Mouse (Mus musculus): ENCODE data around the gene Col1a2.

Col1a2 gene

DNA sequence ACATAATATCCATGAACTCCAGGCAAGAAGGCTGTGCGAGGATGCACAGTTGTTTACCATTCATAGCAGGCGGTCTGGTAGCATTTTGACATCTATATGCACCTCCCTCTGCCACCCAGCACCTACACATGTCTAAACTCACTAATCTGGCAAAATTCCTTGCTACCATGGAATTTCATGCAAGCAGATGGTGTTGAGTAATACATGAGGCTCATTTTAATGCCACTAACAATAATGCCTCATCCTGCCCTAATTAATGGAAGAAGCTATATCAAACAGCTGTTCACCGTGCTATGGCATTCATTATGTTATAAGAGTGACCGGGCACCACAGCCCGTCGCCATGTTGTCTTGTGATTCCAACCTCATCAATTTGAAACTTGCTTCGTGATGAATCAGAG lies 23.8 kb downstream of the Col1a2 start:
- DNase-seq = no peak

DNA sequence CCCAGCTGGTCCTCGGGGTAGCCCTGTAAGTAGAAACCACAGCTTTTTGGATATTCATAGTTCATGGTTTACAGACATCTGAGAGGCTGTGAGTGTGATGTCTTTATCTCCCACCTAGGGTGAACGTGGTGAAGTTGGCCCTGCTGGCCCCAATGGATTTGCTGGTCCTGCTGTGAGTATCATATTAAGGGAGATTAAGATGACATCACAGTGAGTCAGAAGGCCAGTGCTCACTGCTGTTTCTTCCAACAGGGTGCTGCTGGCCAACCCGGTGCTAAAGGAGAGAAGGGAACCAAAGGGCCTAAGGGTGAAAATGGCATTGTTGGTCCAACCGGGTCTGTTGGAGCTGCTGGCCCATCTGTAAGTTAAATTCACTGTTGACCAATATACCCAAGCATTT lies 26.4 kb downstream of the Col1a2 start:
- DNase-seq = no peak

DNA sequence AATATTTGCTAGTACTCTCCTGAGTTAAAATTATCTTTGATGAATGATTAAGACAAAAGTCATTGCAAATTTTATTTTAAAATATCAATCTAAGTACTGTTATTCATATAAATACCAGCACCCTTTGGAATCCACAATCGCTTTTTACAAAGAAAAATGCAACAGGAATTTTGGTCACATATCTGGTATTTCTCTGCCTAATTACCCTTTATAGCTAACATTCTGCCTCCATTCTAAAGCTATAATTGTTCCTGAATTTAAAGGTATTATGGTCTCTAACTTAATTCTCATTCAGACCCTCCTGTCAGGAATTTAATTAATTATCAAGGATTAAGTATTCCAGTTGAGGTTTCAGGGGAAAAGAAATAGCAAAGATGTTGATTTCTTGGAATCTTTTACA lies 28.3 kb downstream of the Col1a2 start:
- DNase-seq = no peak

DNA sequence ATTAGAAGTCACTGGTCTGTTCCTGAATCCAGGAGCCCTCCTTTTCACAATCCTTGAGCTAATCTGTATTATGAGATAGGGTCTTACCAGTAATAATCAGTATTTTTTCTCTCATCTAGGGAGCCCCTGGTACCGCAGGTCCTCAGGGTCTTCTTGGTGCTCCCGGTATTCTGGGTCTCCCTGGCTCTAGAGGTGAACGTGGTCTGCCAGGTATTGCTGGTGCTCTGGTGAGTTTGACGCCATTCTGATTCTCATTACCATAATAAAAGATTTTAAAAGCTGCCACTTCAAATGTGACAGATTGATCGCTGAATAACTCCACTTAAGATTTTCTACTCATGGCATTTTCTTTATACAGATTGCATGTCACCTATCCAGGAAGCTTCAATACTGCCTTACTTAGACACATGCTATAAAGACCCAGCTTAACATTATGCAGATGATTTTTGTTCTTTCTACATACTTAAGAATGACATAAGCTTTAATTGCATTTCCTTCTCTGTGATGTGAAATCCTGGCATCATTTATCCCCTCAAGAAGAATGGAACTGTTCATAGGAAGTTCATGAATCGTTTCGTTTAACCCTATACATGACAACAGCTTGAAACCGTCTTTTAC lies 30.0 kb downstream of the Col1a2 start:
- DNase-seq = no peak

DNA sequence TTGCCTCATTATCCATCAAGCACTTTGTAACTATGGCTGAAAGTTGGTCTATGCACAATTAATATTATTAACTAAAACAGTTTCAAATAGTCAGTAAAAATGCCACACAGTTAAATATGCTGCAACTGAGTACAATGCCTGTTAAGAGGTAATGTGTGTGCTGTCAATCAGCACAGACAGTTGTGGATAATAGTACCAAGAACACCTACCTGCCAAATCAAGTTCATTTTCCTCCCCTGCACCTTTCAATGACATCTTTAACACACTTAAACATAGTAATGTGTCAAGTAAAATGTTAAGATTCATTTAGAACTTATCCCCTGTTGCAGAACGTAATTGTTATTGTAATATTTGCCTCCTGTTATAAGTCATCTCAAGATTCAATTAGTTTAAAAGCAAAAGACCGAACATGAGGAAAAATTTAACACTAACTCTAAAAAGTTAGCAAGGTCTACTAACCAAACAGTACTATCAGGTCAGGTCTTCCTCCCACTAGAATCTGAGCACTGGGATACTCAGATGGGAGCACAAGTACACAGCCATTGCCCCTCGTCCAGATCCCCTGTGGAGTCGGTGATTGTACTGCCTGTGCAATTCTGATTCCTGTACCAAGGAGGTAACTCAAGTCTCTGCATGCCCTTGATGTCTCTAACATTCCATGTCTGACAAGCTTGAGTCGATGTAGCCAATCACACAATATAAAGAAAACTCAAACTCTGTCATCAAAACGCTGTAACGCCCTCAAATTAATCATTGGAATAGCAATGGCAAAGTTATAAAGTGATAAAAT lies 37.5 kb downstream of the Col1a2 start:
- no peak for DNase-seq

DNA sequence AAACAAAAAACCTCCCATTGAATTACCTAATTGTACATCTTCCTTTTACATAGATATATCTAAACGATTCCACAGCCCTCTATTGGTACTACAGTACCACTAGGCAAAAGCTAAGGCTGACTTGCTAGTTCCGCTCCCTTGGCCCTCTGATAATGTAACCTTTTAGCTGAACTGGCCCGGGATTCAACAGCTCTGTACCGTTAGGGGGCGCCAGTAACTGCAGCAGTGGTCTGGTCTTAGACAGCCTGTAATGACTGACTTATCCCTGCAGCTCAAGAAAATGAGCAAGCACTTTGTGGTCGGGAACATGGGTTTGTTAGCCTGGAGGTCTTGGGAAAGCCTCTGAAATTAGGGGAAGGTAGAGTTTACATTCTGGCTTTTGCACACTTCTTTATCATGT lies 39.9 kb downstream of the Col1a2 start:
- DNase-seq = no peak

DNA sequence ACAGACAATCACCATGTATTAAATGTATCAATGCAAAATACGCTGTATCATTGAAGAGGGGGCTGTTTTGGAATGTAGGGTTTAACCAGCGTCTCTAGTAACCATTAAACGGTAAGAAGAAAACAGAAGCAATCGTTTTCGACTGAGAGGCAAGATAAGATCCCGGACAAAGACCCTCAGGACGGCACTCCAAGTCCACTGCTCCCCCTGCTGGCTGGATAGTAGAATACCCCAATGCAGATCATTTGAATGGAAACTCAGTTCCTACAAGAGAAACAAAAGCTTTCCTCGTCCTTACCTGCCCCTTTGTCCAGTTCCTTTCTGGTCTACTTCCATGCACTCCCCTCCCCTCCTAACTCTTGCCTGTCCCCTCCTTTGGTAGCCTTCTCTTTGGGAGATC lies 41.1 kb downstream of the Col1a2 start:
- peak; percentile 42 for DNase-seq

DNA sequence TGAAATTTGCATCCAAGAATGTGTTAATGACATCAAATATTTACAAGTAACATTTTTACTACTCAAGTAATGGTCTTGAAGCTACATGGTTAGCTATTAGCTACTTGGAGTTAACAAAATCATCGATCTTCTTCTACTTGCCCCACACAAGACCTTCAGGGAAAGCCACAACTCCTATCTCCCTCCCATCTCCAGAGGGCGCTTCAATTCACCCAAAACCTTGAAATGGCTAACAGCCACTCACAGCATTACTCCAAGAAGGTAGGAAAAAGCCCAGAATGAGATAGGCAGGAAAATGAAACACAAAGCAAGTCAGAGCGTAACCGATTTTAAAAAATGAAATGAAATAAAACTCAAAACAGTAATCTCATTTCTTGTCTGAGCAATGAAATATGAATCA lies 44.3 kb downstream of the Col1a2 start:
- DNase-seq = no peak

DNA sequence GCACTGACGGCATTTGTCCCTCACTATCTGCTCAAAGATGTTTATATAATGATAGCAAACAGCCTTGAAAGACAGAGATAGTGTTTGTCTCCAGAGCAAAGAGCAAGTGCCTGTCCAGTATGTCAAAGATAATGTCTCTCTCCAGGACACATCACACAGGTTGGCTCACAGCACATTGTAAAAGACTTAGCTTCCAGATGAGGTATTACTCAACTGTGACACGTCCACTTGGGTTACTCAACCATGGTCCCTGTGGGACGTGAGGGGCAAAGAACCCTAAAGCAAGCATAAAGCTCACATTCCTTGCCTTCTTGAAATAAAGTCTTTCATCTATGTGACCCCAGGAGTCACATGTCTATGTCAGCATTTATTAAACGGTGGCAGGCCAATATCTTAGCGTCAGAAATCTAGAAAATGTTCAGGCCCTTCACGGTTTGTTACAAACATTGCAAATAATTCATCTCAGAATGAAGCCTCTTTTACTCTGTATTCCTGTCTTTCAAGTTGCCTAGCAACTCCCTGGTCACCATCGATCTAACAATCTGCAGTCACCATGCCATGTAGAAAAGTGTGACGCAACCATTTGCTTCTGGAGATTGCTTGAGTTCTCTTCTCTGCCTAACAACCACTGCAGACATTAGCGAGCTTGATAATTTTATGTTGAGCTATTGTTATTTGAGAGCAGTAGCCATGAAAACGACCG lies 45.4 kb downstream of the Col1a2 start:
- no peak for DNase-seq

DNA sequence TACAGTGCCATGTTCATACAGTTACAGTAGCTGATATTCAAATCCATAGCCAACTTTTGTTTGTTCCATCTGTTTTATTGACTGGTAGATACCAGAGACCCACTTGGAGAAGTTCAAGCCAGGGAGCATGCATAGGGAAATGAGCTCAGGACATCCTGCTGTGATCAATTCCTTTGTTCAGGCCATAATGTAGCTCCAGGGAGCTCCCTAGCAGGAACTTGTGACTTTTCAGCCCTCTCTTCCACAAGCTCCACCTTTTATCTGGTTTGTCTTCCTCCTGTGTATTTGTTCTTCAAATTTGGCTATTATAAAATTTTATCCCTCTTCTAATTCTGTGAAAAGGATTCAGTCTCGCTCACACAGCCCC lies 45.9 kb downstream of the Col1a2 start:
- DNase-seq = no peak

DNA sequence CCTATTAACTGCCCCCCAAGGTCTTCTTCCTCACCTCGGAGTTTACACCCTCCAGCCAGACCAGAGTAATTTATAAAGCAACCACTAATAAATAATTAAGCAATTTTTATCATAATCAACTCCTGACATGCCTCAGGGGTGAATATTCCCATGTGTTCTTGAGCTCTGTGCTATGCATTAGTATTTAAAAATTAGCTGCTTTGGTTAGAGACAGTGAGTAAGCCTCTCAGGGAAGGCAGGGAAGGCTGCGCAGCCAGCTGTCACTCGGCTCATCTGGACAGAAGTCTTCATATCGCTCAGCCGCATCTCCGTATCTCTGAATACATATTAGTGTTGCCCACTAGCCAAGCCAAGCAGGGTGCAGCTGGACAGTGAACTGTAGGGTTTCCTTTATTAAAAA lies 50.8 kb downstream of the Col1a2 start:
- DNase-seq = no peak

DNA sequence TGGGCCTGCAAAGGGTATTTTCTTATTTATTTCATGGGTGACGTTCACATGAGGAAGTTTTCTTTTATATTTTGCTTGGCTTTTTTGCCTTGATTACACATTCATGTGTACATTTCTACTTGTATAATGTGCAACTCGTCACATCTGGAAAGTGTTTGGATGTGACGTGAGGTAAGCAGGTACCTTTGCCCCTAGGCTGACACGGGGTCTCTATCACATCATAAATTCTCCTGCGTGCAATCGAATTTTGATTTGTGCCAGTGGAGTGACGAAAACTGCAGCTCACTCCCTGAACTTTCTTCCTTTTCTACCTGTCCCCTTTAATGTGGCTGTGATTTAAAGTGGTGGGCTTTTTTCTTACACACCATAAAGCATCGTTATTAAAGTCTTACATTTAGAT lies 52.5 kb downstream of the Col1a2 start:
- DNase-seq = no peak

DNA sequence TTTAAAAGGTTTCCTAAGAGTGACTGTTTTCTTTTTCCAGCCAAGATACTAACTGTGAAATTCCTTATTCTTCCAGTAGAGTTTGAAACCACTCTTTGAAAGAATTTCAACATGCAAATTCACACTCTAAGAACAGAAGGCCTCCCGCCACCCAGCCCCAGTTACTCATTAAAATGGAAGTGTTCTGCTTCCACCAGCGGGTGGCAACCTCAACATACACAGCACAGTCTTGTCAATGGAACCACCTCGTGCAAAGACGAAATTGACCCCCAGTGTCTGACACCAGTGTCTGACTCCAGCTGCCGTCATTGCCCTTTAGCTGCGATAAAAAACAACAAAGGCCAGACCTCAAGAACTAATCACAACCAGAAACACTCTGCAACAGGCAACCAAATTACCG lies 53.1 kb downstream of the Col1a2 start:
- peak; percentile 43 for DNase-seq

DNA sequence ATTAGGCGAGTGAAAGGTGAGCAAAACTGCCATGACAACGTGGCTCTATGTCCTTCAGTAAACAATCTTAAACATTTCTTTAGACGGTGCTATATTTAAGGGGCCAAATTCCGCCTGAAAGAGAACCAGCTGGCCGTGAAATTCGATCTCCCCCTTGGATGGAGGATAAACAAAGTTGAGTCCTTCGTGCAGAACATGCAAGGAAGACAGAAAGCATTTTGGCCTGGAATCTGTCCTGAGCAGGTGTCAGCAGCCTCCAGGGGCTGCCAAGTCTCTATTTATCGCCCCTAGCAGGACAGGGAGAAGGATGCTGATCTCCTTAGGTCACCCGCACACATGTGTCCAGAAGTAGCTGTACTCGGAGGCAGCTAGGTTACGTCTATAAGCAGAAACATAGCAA lies 56.5 kb downstream of the Col1a2 start:
- no peak for DNase-seq

DNA sequence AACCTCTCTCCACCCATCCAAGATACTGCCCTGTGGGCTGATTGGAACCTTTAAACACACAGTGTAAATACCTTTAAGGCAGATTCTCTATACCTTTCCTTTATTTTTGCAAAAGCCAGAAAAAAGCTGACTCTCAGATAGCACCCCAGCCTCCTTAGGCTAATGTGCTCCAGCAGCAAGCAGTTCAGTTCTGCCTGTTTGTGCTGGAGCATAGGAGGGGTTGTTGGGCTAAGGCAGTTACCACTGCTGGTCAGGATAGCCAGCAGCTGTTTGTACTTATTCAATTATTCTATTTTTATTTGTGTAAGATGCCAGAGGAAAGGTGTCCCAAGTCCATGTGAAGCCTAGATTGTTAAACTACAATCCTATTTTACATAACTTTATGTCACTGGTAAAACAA lies 57.0 kb downstream of the Col1a2 start:
- DNase-seq = no peak

DNA sequence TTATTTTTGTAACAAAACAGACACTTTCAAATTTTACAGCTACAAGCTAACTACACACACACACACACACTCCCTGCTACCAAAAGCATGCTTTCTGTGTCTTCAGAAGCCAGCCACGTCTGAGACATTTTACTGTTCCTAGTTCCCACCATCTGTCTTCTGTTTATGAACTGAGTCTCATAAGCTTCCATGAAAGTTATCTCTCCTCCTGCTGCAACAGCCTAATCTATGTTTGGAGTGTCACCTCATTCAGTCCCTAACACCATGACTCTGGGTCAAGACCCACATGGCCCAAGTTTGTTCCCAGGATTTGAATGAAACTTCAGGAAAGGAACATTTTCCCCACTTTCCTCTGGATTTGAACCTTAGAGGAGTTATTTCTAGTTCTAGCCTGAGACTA lies 57.8 kb downstream of the Col1a2 start:
- DNase-seq = no peak

DNA sequence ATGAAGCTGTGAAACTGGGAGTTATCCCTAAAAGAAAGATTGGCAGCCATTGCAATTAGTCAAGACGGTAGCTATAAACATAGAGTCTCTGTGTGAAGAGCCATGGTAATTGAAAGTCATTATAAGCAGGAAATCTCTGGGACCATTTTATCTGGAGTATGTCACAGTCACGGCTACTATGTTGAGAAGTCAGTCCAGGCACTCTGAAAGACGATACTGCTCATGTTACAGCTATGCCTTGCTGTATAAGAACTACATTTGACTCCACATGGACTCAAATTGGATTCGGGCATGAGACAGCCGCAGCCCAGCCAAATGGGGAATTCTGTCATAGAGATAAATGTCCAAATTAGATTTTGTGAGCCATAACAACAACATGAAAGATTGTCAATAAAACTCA lies 58.9 kb downstream of the Col1a2 start:
- DNase-seq = no peak

DNA sequence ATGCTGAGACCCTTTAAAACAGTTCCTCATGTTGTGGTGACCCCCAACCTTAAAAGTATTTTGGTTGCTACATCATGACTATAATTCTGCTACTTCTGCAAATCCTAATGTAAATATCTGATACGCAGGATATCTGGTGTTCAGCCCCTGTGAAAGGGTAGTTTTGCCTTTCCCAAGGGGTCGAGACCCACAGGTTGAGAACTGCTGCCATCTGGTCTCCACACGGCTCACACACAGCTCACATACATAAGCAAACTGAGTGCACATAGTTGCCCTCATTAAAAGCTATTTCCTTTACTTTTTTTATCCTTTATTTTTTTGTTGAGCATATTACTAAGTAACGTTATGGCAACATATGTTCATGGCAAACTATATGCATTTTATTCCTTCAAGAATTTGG lies 65.8 kb downstream of the Col1a2 start:
- no peak for DNase-seq

DNA sequence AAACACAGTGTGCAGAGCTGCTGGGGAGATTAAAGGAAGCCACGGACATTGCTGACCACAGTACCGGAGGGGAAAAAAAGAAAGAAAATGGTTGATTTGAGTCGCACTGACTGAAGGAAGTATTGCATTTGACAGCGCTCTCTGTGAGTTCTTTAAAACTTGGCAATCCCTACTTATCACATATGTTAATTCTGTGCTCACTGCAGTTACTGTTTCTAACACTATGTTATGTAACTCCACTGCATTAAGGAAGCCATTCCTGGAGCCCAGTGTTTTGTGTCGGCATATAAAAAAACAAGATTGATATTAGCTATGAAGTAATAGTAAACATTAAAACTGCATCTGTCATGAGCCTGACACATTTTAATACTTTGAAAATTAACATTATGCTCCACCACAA lies 73.1 kb downstream of the Col1a2 start:
- no peak for DNase-seq

DNA sequence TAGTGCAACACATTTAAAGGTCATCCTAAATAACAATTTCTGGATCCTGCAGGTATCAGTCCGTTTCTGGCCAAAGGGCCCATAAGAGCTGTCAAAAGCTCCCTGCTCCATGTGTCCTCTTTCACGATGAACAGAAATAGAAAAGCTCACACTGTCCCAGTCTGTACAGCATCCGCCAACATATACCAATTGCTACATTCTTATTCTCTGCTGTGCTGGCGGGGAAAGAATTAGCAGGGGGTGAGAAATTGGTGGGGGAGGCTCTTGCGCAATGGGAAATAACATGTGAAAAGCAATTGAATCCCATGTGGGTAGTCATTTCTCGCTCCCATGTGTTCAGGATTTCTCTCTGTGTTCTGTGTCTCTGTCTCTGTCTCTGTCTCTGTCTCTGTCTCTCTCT lies 73.7 kb downstream of the Col1a2 start:
- DNase-seq = no peak

DNA sequence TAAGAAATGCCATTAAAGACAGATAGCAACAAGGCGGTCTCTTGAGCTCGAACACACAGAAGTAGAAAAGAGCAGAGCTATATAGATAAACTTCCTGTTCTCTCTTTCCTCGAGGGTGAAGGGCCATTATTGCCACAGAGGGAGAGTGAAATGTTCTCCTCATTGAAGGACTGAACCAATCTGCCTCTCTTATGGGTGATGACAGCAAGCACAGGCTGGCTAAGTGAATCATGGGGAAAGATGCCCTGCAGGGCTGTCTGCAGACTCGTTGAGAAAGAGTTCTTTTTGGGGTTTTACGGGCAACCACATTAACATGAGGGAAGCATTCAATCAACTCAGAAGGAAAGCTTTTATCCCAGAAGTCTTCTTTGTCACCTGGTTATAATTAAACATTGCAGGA lies 75.0 kb downstream of the Col1a2 start:
- DNase-seq = no peak

DNA sequence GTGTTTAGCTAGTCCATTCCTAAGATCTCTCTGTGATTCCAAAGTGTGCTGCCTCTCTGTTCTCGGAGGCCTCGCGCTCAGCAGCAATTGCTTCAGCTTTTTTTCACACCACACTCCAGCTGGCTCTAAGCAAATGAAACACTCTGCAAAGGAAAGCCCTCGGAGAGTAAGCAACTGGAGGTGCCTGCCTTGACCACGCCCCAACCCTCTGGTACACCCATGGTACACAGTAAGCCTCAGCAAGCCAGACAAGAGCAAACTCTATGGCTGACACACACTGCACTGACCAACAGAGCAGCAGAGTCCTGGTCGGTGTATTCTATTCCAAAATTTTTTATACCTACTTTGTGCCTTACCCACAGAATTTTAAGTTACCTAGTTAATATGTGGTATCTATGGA lies 78.9 kb downstream of the Col1a2 start:
- DNase-seq = no peak

DNA sequence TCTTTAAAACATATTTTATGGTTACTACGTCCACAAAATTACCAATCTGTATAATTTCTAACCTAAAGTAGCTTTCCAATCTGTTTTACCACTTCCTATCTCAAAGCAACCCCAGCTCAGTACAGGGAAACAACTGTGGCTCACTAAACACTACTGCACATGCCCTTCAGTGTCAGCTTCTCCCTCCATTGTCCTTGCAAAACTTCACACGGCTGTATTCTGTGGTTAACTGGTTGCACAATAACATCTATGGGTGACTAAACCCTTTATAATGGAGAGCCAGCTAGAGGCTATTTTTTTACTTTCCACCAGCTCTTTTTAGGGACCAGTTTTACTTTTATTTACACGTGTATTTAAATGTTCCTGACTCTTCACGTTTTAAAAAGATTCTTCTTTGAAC lies 83.3 kb downstream of the Col1a2 start:
- DNase-seq = no peak

DNA sequence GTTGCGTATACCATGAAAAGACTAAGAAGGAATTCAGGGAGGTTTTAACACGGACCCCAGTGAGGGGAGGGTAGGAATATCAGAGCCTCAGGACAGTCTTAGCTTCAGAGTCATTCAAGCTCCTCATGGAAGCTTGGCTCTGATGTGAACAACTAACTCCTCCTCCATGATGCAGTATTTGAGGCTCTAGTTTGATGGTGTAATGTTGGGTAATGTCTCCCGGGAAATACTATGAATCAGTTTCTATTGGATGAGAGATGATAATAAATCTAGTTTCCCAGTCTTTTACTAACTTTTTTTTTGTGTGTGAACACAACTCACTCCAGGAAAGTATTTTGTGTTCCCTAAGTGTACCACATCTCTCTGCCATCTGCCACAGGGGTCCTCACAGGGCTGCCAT lies 84.1 kb downstream of the Col1a2 start:
- DNase-seq = no peak

DNA sequence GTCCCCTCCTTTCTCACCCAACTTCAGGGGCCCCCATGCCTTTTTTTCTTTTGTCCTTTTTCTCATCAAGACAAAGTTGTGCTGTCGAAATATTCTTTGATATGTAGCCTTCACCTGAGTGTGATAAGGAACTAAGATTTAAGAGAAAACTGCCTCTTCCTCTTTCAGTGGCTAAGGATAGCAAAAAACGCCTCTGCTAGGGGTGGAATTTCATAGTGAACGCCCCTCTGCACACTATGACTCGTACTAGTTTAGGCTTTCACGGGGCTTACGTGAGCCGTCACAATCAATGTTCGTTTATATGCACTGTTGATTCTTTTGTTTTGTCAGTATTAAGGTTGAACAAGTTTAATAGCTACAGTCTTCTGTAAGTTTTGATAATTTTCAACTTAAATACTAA lies 85.5 kb downstream of the Col1a2 start:
- no peak for DNase-seq

All from right cerebral cortex, postnatal 4 days (tissue).